Mouse (Mus musculus) C2C12 (cell line): ENCODE data around the gene Ppp1r11. TPM values are rescaled to one million over a fixed set of nuclear protein-coding genes. Genes with fewer than 3 reads are reported as not detected.
A peak's percentile ranks its signal among the peaks of the same experiment; 100 is the strongest.

Source experiments
- H3K27me3 ChIP-seq: one replicate; pipeline ENCODE4 v1.6.1; 2011; ENCODE audit not compliant: control insufficient read depth, insufficient read depth, insufficient read length
- H3K36me3 ChIP-seq: one replicate; pipeline ENCODE4 v1.6.1; 2011; ENCODE audit not compliant: control insufficient read depth, insufficient read depth
- H3K4me3 ChIP-seq: one replicate; pipeline ENCODE4 v1.5.1; 2011; ENCODE audit warnings: mild to moderate bottlenecking, control low read depth; ENCODE audit not compliant: poor library complexity, insufficient read depth, severe bottlenecking
- H3K79me2 ChIP-seq: one replicate; pipeline ENCODE4 v1.6.1; 2011; ENCODE audit not compliant: control insufficient read depth, insufficient read depth
- H3K79me3 ChIP-seq: one replicate; pipeline ENCODE4 v1.6.1; 2011; ENCODE audit warnings: low read depth, control low read depth
- H3ac ChIP-seq: one replicate; pipeline ENCODE3; 2011; ENCODE audit warnings: low read depth; ENCODE audit not compliant: control insufficient read depth, insufficient read length
- CEBPB ChIP-seq: IDR thresholded peaks from one replicate; pipeline ENCODE4 v1.6.1; 2011; ENCODE audit warnings: low read depth, mild to moderate bottlenecking, control low read depth, moderate library complexity
- CTCF ChIP-seq: IDR thresholded peaks from one replicate; pipeline ENCODE4 v1.5.1; 2011; ENCODE audit not compliant: control insufficient read depth, insufficient read depth, insufficient read length
- FOSL1 ChIP-seq: IDR thresholded peaks from one replicate; pipeline ENCODE4 v1.8.0; 2011; ENCODE audit warnings: mild to moderate bottlenecking, low read length; ENCODE audit not compliant: poor library complexity, insufficient read depth, severe bottlenecking
- MAX ChIP-seq: IDR thresholded peaks from one replicate; pipeline ENCODE4 v1.6.1; 2011; ENCODE audit warnings: mild to moderate bottlenecking, control low read depth
- MYOD1 ChIP-seq: IDR thresholded peaks from one replicate; pipeline ENCODE4 v1.6.1; 2011; ENCODE audit warnings: low read depth; ENCODE audit not compliant: control insufficient read depth, insufficient read length
- MYOG ChIP-seq: IDR thresholded peaks from one replicate; pipeline ENCODE4 v1.6.1; 2011; ENCODE audit not compliant: control insufficient read depth, insufficient read length; ENCODE audit errors: extremely low read depth
- USF1 ChIP-seq: IDR thresholded peaks from one replicate; pipeline ENCODE4 v1.6.1; 2011; ENCODE audit warnings: low read depth, mild to moderate bottlenecking, control low read depth, moderate library complexity
- polyA plus RNA-seq: library from polyadenylated mRNA; unstranded; fragments of >200 nt; fragmentation: generic; extraction: Trizol; gene quantifications from one replicate; pipeline ENCODE4 v1.2.1, GENCODE M21; 2012; ENCODE audit warnings: missing spikeins

The Ppp1r11 gene
- polyA plus RNA-seq, 1 experiment: 181 TPM

DNA sequence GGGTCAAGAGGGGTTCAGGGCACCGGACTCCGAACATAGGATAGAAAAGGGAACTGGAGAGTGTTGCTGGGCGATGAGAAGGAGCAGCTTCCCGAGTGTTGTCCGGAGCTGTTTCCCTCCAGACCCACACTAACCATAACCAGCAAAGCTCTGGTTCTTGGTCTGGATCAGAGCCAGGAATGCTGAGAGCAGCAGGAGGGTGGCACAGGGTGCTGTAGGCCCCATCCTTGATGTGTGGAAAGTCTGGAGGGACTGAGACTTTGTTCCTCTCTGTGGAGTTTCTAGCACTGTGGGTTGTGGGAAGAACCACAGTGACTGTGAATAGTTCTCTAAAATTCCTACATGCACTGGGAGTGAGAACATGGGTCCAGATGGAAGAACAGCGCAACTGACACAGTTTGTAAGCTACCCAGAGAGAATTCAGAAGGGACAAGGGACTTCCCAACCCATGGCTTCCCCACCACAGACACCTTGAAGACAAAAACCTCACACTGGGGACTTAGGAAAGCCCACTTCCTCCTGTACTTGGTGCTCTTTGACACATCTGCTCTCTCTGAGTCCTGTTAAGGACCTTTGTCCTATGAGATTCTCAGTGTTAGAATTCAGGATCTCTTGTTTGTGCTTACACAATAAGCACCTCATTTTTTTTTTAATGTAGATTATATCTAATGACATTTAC lies 19.8 kb upstream of the Ppp1r11 start:
- Histone ChIP-seq H3K36me3 (no peaks in the 10 kb centered on the region), H3K79me2 (no peaks in the 10 kb centered on the region), H3K79me3 (no peaks in the 10 kb centered on the region), H3ac (no peak overlapping the region), H3K4me3 (no peak overlapping the region), H3K27me3 (no peaks in the 10 kb centered on the region)
- no peak for TF ChIP-seq MYOD1

- no peaks in the 10 kb centered on the region for H3K36me3 ChIP-seq
- H3K4me3 ChIP-seq: no peak overlapping the region
- H3K27me3 ChIP-seq: no peaks in the 10 kb centered on the region
- no peaks in the 10 kb centered on the region for H3K79me2 ChIP-seq
- H3K79me3 ChIP-seq: no peaks in the 10 kb centered on the region
- no peak for TF ChIP-seq MAX
- TF ChIP-seq MYOD1: no peak
- TF ChIP-seq CTCF: no peak
- no peak for TF ChIP-seq USF1
- TF ChIP-seq CEBPB: no peak
- no peak for TF ChIP-seq MYOG
- TF ChIP-seq FOSL1: no peak
- H3ac ChIP-seq: no peak overlapping the region
Measured at GRCm38 (mm10) chr17:36970316-36970890, 18.9 kb upstream of the Ppp1r11 start.

DNA sequence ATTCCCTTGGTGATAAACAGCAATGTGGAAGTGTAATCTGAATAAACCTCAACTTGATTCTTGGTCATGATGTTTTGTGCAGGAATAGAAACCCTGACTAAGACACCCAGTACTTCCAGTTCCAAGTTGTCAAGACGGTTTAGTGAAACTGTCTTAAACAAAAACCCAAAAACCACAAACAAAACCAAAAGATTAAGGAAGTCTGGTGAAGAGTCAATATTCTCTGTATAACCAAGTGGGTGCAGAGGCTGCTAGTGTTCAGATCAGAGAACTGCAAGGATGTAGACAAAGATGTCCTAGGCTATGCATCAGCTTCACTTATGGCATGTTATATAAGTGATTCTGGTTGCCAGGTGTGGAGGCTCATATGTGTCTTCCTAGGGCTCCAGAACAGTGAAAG lies 15.3 kb upstream of the Ppp1r11 start:
- TF ChIP-seq USF1: no peak
- TF ChIP-seq MAX: no peak
- no peak for TF ChIP-seq CTCF
- TF ChIP-seq MYOG: no peak
- TF ChIP-seq FOSL1: no peak
- no peak for TF ChIP-seq MYOD1
- TF ChIP-seq CEBPB: no peak

DNA sequence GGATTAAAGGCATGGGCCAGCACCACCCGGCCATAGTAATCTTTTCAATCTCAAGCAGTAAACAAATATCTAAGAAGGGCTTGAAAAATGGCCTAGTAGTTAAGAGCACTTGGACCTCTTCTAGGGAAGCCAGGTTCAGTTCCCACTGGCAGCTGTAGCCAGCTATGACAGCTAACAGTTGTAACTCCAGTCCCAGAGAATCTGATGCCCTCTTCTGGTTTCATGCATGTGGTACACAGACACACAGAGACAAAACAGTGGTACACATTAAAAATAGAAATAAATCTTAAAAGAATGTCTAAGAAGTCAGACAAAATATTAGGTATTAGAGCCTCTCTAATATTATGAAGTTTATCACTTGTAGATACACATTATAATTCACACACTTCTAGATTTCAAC lies 9.6 kb upstream of the Ppp1r11 start:
- Histone ChIP-seq H3K36me3 (peaks cover 8% of the 10 kb centered on the region), H3ac (no peak overlapping the region), H3K79me3 (peaks cover 13% of the 10 kb centered on the region), H3K27me3 (no peaks in the 10 kb centered on the region), H3K79me2 (peaks cover 32% of the 10 kb centered on the region), H3K4me3 (no peak overlapping the region)
- TF ChIP-seq CEBPB (no peak), CTCF (no peak), MYOD1 (no peak), USF1 (no peak), FOSL1 (no peak), MAX (no peak)

More for the DNA sequence above, 15.3 kb upstream of the Ppp1r11 start:
- Histone ChIP-seq H3ac (no peak overlapping the region), H3K79me2 (no peaks in the 10 kb centered on the region), H3K36me3 (no peaks in the 10 kb centered on the region), H3K4me3 (no peak overlapping the region), H3K79me3 (no peaks in the 10 kb centered on the region), H3K27me3 (no peaks in the 10 kb centered on the region)

GRCm38 (mm10) chr17:36958884-36959283 lies 7.3 kb upstream of the Ppp1r11 start:
- H3K4me3 ChIP-seq: peak overlapping the region; percentile 63
- TF ChIP-seq MYOD1 (no peak), CEBPB (no peak), MAX (no peak), FOSL1 (no peak), CTCF (no peak), MYOG (no peak), USF1 (no peak)
- H3K79me2 ChIP-seq: peaks cover 37% of the 10 kb centered on the region
- H3K36me3 ChIP-seq: peaks cover 25% of the 10 kb centered on the region
- H3K79me3 ChIP-seq: peaks cover 15% of the 10 kb centered on the region
- H3K27me3 ChIP-seq: no peaks in the 10 kb centered on the region
- H3ac ChIP-seq: peak overlapping the region; percentile 78

- Histone ChIP-seq H3K27me3 (no peaks in the 10 kb centered on the region), H3K79me3 (peaks cover 15% of the 10 kb centered on the region), H3K36me3 (peaks cover 32% of the 10 kb centered on the region), H3ac (peak within 1 kb of the TSS; percentile 78), H3K79me2 (peaks cover 37% of the 10 kb centered on the region), H3K4me3 (peak within 1 kb of the TSS; percentile 63)
- no peak for TF ChIP-seq CEBPB
- TF ChIP-seq MAX: peak; percentile 66
Measured at GRCm38 (mm10) chr17:36957999-36958743, 6.6 kb upstream of the Ppp1r11 start, which contains the start of the genes Znrd1 and Znrd1as. Gene Znrd1, minus strand, starts transcription at chr17:36958559. Gene Znrd1as, plus strand, starts transcription at chr17:36958592.
